Mouse (Mus musculus) A20 (cell line): ENCODE data around the gene Yars.

Experiments used
- DNase-seq: peaks from one replicate; pipeline ENCODE4 v3.0.0-alpha.2; 2011; ENCODE audit warnings: low read depth, low spot score

Gene Yars

GRCm38 (mm10) chr4:129188803-129189541 lies 588 bp upstream of the Yars start:
- peak; percentile 72 for DNase-seq

GRCm38 (mm10) chr4:129190538-129190937 lies 978 bp downstream of the Yars start:
- DNase-seq = peak; percentile 60

GRCm38 (mm10) chr4:129191691-129192090 lies 2.1 kb downstream of the Yars start:
- no peak for DNase-seq

GRCm38 (mm10) chr4:129194280-129194679 lies 4.7 kb downstream of the Yars start:
- no peak for DNase-seq

GRCm38 (mm10) chr4:129197514-129197913 lies 8.0 kb downstream of the Yars start:
- DNase-seq = no peak

GRCm38 (mm10) chr4:129204655-129205054 lies 15.1 kb downstream of the Yars start:
- no peak for DNase-seq

- DNase-seq = no peak
Measured at GRCm38 (mm10) chr4:129206792-129207191, 17.2 kb downstream of the Yars start.

- peak; percentile 32 for DNase-seq
Measured at GRCm38 (mm10) chr4:129209504-129209903, 19.9 kb downstream of the Yars start.

GRCm38 (mm10) chr4:129211461-129211860 lies 21.9 kb downstream of the Yars start:
- no peak for DNase-seq

GRCm38 (mm10) chr4:129212486-129212885 lies 22.9 kb downstream of the Yars start:
- DNase-seq = peak; percentile 43

- no peak for DNase-seq
Measured at GRCm38 (mm10) chr4:129218569-129219175, 29.1 kb downstream of the Yars start.

- DNase-seq = no peak
Measured at GRCm38 (mm10) chr4:129219198-129219597, 29.6 kb downstream of the Yars start.

GRCm38 (mm10) chr4:129220376-129221089 lies 31.0 kb downstream of the Yars start:
- no peak for DNase-seq

- no peak for DNase-seq
Measured at GRCm38 (mm10) chr4:129221097-129222010, 31.8 kb downstream of the Yars start.

GRCm38 (mm10) chr4:129222019-129222925 lies 32.7 kb downstream of the Yars start:
- DNase-seq = no peak

- DNase-seq = no peak
Measured at GRCm38 (mm10) chr4:129223421-129224281, 34.1 kb downstream of the Yars start.

- DNase-seq = no peak
Measured at GRCm38 (mm10) chr4:129225315-129225714, 35.8 kb downstream of the Yars start.

- DNase-seq = no peak
Measured at GRCm38 (mm10) chr4:129226441-129226963, 36.9 kb downstream of the Yars start.
